Mouse (Mus musculus) neural tube, embryonic 13.5 days (tissue): ENCODE results near the gene Unc93b1. TPM values are rescaled to one million over a fixed set of nuclear protein-coding genes. Genes with fewer than 3 reads are reported as not detected.

Experiments
- ATAC-seq: fragments of 200-750 bp; cut with Nextera tagmentation; 2 replicates; pipeline ENCODE4 v1.8.0; 2017; ENCODE audit warnings: low read depth, mild to moderate bottlenecking, moderate TSS enrichment, moderate library complexity
- H3K27ac ChIP-seq: fragments of 300-500 bp; sonication (generic); replicated peaks from 2 replicates; pipeline ENCODE4 v1.5.1; 2015; ENCODE audit warnings: moderate library complexity, mild to moderate bottlenecking, inconsistent platforms
- H3K27me3 ChIP-seq: fragments of 300-500 bp; sonication (generic); 2 replicates; pipeline ENCODE4 v1.6.1; 2015; ENCODE audit warnings: mild to moderate bottlenecking, inconsistent platforms
- H3K36me3 ChIP-seq: fragments of 300-500 bp; sonication (generic); 2 replicates; pipeline ENCODE4 v1.6.1; 2015; ENCODE audit warnings: mild to moderate bottlenecking, inconsistent platforms
- H3K4me1 ChIP-seq: fragments of 300-500 bp; sonication (generic); replicated peaks from 2 replicates; pipeline ENCODE4 v1.6.1; 2015; ENCODE audit warnings: inconsistent platforms
- H3K4me2 ChIP-seq: fragments of 300-500 bp; sonication (generic); 2 replicates; pipeline ENCODE4 v1.6.1; 2015; ENCODE audit warnings: inconsistent platforms, mild to moderate bottlenecking, moderate library complexity
- H3K4me3 ChIP-seq: fragments of 300-500 bp; sonication (generic); 2 replicates; pipeline ENCODE4 v1.5.1; 2015; ENCODE audit warnings: mild to moderate bottlenecking, inconsistent platforms
- H3K9ac ChIP-seq: fragments of 300-500 bp; sonication (generic); 2 replicates; pipeline ENCODE4 v1.6.1; 2015; ENCODE audit warnings: moderate library complexity, mild to moderate bottlenecking, inconsistent platforms
- H3K9me3 ChIP-seq: fragments of 300-500 bp; sonication (generic); 2 replicates; pipeline ENCODE4 v1.6.1; 2016; ENCODE audit warnings: inconsistent platforms
- WGBS: fragments of 180-500 bp; shearing (Covaris S2); methylation state at CpG from one replicate; pipeline ENCODE4 v1.1.7; 2015; 5-methylcytosine and 5-hydroxymethylcytosine counted together
- polyA plus RNA-seq: library from polyadenylated mRNA; unstranded; fragments of >200 nt; fragmentation: Nextera tagmentation; extraction: Ambion mirVana; gene quantifications from 2 replicates; pipeline ENCODE4 v1.2.1, GENCODE M21; 2015

The Unc93b1 gene
- polyA plus RNA-seq = 11.8 and 13.5 TPM in 2 replicates

- ATAC-seq = peak; percentile 72
- H3K36me3 ChIP-seq = no peaks in the 10 kb centered on the region
- peaks cover 29% of the 10 kb centered on the region for H3K27me3 ChIP-seq
- peak within 1 kb of the TSS; percentile 67 for H3K9ac ChIP-seq
- no peaks in the 10 kb centered on the region for H3K9me3 ChIP-seq
- whole genome bisulfite sequencing = 8% methylated on average over 42 of the region's 42 CpGs
- H3K4me1 ChIP-seq = peaks cover 25% of the 10 kb centered on the region
- no peak within 1 kb of the TSS for H3K27ac ChIP-seq
- H3K4me3 ChIP-seq = peak within 1 kb of the TSS; percentile 41
- H3K4me2 ChIP-seq = peak within 1 kb of the TSS; percentile 75
Observed at GRCm38 (mm10) chr19:3935032-3935895, at the start of gene Unc93b1. Gene Unc93b1 (plus strand): TSS chr19:3935186.

GRCm38 (mm10) chr19:3889096-3889495 lies 45.9 kb upstream of the Unc93b1 start:
- Histone ChIP-seq H3K9ac (no peak overlapping the region), H3K27me3 (no peaks in the 10 kb centered on the region), H3K4me3 (no peak overlapping the region), H3K4me2 (no peak overlapping the region), H3K36me3 (peaks cover 83% of the 10 kb centered on the region), H3K4me1 (no peaks in the 10 kb centered on the region), H3K27ac (no peak overlapping the region), H3K9me3 (no peaks in the 10 kb centered on the region)
- WGBS = 91% methylated on average over 5 of the region's 5 CpGs
- ATAC-seq = no peak

GRCm38 (mm10) chr19:3890181-3890580 lies 44.8 kb upstream of the Unc93b1 start:
- Histone ChIP-seq H3K4me3 (no peak overlapping the region), H3K4me1 (peaks cover 9% of the 10 kb centered on the region), H3K4me2 (no peak overlapping the region), H3K27me3 (no peaks in the 10 kb centered on the region), H3K27ac (no peak overlapping the region), H3K36me3 (peaks cover 89% of the 10 kb centered on the region), H3K9me3 (no peaks in the 10 kb centered on the region), H3K9ac (no peak overlapping the region)
- ATAC-seq = no peak
- 91% methylated on average over 8 of the region's 8 CpGs for WGBS

GRCm38 (mm10) chr19:3893545-3894116 lies 41.4 kb upstream of the Unc93b1 start:
- 86% methylated on average over 4 of the region's 4 CpGs for WGBS
- H3K36me3 ChIP-seq = peaks cover 76% of the 10 kb centered on the region
- no peak overlapping the region for H3K27ac ChIP-seq
- no peak overlapping the region for H3K4me2 ChIP-seq
- no peak overlapping the region for H3K4me3 ChIP-seq
- no peak overlapping the region for H3K9ac ChIP-seq
- ATAC-seq = no peak
- no peaks in the 10 kb centered on the region for H3K27me3 ChIP-seq
- peaks cover 22% of the 10 kb centered on the region for H3K4me1 ChIP-seq
- H3K9me3 ChIP-seq = no peaks in the 10 kb centered on the region

- peak overlapping the region; percentile 82 for H3K27ac ChIP-seq
- peaks cover 22% of the 10 kb centered on the region for H3K4me1 ChIP-seq
- H3K4me3 ChIP-seq = no peak overlapping the region
- peaks cover 70% of the 10 kb centered on the region for H3K36me3 ChIP-seq
- 93% methylated on average over 2 of the region's 2 CpGs for WGBS
- no peak for ATAC-seq
- H3K9me3 ChIP-seq = no peaks in the 10 kb centered on the region
- no peak overlapping the region for H3K9ac ChIP-seq
- no peak overlapping the region for H3K4me2 ChIP-seq
- no peaks in the 10 kb centered on the region for H3K27me3 ChIP-seq
Observed at GRCm38 (mm10) chr19:3894294-3894693, 40.7 kb upstream of the Unc93b1 start.

- Histone ChIP-seq H3K4me1 (peaks cover 22% of the 10 kb centered on the region), H3K27ac (peak overlapping the region; percentile 82), H3K4me2 (no peak overlapping the region), H3K4me3 (no peak overlapping the region), H3K9ac (no peak overlapping the region), H3K27me3 (no peaks in the 10 kb centered on the region), H3K36me3 (peaks cover 61% of the 10 kb centered on the region), H3K9me3 (no peaks in the 10 kb centered on the region)
- peak; percentile 81 for ATAC-seq
- 15% methylated on average over 3 of the region's 3 CpGs for whole genome bisulfite sequencing
Observed at GRCm38 (mm10) chr19:3895171-3895631, 39.8 kb upstream of the Unc93b1 start.

- Histone ChIP-seq H3K4me1 (peaks cover 22% of the 10 kb centered on the region), H3K27ac (peak overlapping the region; percentile 82), H3K9ac (0 out of 2 replicates have a peak overlapping the region, but pooled peaks have one; percentile 17), H3K4me3 (no peak overlapping the region), H3K36me3 (peaks cover 51% of the 10 kb centered on the region), H3K9me3 (no peaks in the 10 kb centered on the region), H3K4me2 (no peak overlapping the region), H3K27me3 (no peaks in the 10 kb centered on the region)
- ATAC-seq = no peak
- 92% methylated on average over 10 of the region's 10 CpGs for WGBS
Observed at GRCm38 (mm10) chr19:3896208-3896607, 38.8 kb upstream of the Unc93b1 start.

- Histone ChIP-seq H3K4me3 (no peak overlapping the region), H3K4me1 (peaks cover 22% of the 10 kb centered on the region), H3K36me3 (peaks cover 46% of the 10 kb centered on the region), H3K9ac (no peak overlapping the region), H3K4me2 (no peak overlapping the region), H3K27me3 (no peaks in the 10 kb centered on the region), H3K9me3 (no peaks in the 10 kb centered on the region), H3K27ac (no peak overlapping the region)
- ATAC-seq = no peak
- 92% methylated on average over 5 of the region's 5 CpGs for WGBS
Observed at GRCm38 (mm10) chr19:3897557-3897956, 37.4 kb upstream of the Unc93b1 start.

GRCm38 (mm10) chr19:3898952-3899351 lies 36.0 kb upstream of the Unc93b1 start:
- no peak overlapping the region for H3K4me3 ChIP-seq
- no peak overlapping the region for H3K9ac ChIP-seq
- no peaks in the 10 kb centered on the region for H3K9me3 ChIP-seq
- no peaks in the 10 kb centered on the region for H3K27me3 ChIP-seq
- no peak overlapping the region for H3K27ac ChIP-seq
- peaks cover 32% of the 10 kb centered on the region for H3K36me3 ChIP-seq
- no peak for ATAC-seq
- 84% methylated on average over 7 of the region's 7 CpGs for WGBS
- H3K4me2 ChIP-seq = no peak overlapping the region
- peaks cover 22% of the 10 kb centered on the region for H3K4me1 ChIP-seq

- Histone ChIP-seq H3K4me3 (no peak overlapping the region), H3K9ac (no peak overlapping the region), H3K4me2 (no peak overlapping the region), H3K9me3 (no peaks in the 10 kb centered on the region), H3K27me3 (no peaks in the 10 kb centered on the region), H3K36me3 (peaks cover 25% of the 10 kb centered on the region), H3K27ac (no peak overlapping the region), H3K4me1 (peaks cover 19% of the 10 kb centered on the region)
- 91% methylated on average over 4 of the region's 4 CpGs for WGBS
- ATAC-seq = no peak
Observed at GRCm38 (mm10) chr19:3899618-3900017, 35.4 kb upstream of the Unc93b1 start.

- Histone ChIP-seq H3K4me3 (no peak overlapping the region), H3K4me2 (no peak overlapping the region), H3K4me1 (peaks cover 31% of the 10 kb centered on the region), H3K9ac (no peak overlapping the region), H3K36me3 (peaks cover 8% of the 10 kb centered on the region; the same call in 1 of the 2 replicates), H3K27ac (no peak overlapping the region), H3K9me3 (no peaks in the 10 kb centered on the region), H3K27me3 (no peaks in the 10 kb centered on the region)
- no peak for ATAC-seq
- WGBS = 76% methylated on average over 12 of the region's 12 CpGs
Observed at GRCm38 (mm10) chr19:3902966-3903365, 32.0 kb upstream of the Unc93b1 start.

GRCm38 (mm10) chr19:3903648-3904362 lies 31.2 kb upstream of the Unc93b1 start:
- H3K36me3 ChIP-seq = peaks cover 15% of the 10 kb centered on the region
- peaks cover 32% of the 10 kb centered on the region for H3K4me1 ChIP-seq
- no peak overlapping the region; the same call in 1 of the 2 replicates for H3K4me2 ChIP-seq
- WGBS = 65% methylated on average over 25 of the region's 25 CpGs
- 0 out of 2 replicates have a peak overlapping the region, but pooled peaks have one; percentile 17 for H3K9ac ChIP-seq
- no peaks in the 10 kb centered on the region for H3K27me3 ChIP-seq
- no peak for ATAC-seq
- H3K9me3 ChIP-seq = no peaks in the 10 kb centered on the region
- H3K27ac ChIP-seq = no peak overlapping the region
- no peak overlapping the region for H3K4me3 ChIP-seq
